Mouse (Mus musculus): Measurements from ENCODE around the gene Dchs2.

Gene Dchs2

GRCm38 (mm10) chr3:83156165-83156564 is 28.4 kb downstream of the Dchs2 start:
- no peak for DNase-seq

DNA sequence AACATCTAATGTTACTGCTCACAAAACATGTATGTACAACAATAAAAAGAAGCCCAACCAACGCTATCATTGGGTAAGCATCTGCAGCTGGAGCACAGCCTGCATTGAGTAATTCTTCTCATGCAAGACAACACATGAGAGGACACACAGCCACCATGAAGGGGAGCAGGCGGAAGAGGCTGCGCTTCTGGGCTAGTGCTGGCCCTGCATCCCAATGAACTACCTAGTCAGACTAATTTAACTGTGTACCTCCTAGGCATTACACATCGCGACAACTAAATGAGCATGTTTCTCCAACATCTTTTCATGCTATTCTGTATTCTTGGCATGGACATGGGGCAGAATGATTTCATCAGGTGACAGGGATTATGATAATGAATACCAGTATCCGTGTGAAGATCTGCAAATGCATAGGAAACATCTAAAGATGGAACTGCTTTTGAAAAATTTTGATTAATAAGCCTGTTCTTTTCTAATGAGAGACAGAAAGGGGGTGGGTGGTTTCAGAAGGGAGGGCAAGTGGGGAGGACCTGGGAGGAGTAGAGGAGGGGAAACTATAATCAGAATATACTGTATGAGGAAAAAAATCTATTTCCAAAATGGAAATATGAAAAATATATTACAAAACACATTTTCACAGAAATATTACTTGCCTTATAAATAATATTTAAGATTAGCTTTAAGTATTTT is 33.9 kb downstream of the Dchs2 start:
- DNase-seq = no peak

DNA sequence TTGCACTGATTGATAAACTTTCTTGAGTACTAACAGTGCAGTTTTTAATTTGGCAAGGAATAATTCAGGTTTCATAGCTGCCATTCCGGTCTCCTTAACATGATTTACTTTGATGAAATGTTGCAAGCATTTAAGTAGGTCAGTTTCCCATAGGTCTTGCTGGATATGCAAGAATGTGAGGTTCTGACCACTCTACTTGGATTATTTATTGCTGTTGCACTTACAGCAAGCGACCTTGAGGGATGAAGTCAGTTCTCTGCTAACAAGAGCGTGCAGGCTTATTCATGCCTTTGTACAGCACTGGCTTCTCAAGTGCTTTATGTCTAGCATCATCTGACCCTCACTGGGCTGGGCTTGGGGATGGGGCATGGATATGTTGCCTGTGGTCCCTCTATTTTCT is 35.9 kb downstream of the Dchs2 start:
- no peak for DNase-seq

GRCm38 (mm10) chr3:83185527-83185926 is 57.8 kb downstream of the Dchs2 start:
- no peak for DNase-seq

DNA sequence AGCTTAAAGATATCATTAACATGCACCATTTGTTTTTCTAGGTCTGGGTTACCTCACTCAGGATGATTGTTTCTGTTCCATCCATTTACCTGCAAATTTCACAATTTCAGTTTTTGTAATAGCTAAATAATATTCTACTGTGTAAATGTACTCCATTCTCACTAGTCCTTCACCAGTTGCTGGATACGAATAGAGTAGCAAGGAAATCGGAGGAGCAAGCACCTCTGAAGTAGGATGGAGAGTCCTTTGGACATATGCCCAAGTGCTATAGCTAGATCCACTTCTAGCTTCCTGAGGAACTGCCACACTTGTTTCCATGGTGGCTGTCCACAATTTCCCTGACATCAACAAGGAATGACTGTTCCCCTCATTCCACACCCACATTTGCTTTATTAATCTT is 63.5 kb downstream of the Dchs2 start:
- DNase-seq = no peak

DNA sequence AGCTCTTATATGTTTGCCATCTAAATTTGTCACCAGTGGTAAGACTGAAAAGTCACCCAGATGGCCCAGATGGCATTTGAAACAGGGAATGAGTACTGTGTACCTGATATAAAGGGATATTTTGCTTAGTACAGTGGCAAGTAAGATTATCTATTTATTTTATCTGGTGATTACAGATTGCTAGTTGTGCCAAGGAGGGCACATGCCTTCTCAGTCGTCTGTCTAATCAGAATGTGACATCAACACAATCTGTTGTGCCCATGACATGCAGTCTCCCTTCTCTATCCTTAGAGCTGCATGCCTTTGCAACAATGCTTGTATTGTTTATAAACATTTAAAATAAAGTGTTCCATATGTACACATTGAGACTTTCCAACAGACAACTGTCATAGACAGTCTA is 64.7 kb downstream of the Dchs2 start:
- DNase-seq = no peak

DNA sequence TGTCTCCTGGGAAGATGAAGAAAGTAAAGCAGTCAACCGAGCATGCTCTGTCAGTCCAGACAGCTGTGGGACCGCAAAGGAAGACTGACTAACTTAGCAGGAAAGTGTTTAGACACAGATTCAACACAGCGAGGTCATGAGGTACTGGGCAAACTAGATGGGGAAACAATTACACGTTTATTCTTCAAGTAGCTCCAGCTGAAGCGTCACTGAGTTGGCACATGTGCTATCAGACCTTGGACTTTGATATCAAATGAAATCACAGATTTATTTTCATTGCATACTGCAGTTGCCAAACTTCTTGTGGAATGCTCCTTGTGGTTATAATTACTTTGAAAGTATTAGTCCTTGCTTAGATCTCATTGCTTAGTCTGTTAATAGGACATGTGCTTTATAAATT is 67.2 kb downstream of the Dchs2 start:
- DNase-seq = no peak

DNA sequence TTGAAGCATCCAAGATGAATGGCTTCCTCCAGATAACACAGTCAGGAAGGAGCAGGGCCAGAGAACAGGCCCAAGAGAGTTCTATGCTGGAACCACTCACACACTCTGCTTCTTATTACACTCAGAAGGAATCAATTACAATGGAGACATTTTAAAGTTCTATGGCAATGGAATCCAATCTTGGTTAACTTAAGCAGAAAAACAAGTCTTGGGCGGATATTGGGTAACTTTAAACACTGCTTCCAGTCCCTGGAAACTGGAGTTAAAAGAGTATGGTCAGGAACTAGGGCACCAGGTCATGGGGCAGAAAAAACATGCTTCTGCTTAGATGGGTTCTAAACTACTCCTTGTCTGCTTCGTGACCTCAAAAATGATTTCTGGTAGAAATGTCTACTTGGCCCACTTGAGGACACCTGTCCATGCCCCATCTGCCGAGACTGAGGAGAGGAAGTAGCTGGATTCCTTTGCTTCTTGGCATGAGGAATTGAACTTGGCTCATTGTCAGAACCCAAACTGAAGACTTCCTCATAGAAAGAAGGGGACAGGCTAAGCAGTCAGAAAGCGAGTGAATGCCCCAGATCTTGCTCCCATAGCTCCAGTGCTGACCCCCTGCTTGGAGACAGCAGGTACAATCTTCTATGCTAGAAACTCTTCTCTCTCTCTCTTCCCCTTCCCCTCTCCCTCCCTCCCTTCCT is 73.7 kb downstream of the Dchs2 start:
- no peak for DNase-seq

GRCm38 (mm10) chr3:83205073-83205668 is 77.4 kb downstream of the Dchs2 start:
- DNase-seq = no peak

DNA sequence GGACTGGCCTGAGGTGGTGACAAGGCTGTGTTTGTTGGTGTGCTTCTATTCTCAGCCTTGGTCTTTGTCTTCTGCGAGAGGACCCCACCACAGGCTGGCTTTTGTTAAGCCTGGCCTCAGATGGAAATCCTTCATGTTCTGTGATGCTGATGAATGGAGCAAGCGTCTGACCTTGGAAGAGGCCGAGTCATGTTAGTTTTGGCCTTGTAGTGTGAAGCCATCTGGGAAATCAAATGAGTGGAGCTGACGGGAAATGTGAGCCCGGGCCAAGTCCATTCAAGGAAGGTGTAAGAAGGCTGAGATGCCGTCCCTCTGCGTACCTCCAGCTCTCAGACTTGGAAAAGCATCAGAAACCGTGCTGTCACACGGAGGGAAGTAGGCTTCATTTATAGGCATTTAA is 81.9 kb downstream of the Dchs2 start:
- DNase-seq = no peak

DNA sequence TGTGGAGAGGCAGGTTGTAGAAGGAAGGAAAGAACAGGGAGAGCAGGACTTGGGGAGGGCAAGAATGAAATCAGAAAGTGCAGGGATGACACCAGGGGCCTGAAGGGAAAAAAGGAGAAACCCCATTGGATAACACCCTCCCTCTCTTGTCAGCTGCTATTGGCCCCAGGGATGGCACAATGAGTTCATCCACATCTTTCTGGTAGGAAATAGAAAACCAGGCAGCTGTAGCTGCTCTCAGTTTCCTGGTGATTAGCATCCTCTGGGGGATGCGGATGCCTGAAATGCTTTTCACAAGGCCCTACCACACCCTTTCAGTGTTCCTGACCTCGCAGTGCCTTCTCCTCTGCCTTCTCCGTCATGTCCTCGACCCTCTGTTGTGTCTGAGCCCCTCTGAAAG is 82.5 kb downstream of the Dchs2 start:
- DNase-seq = no peak

- DNase-seq = no peak
Observed at GRCm38 (mm10) chr3:83211939-83212338, 84.2 kb downstream of the Dchs2 start.

DNA sequence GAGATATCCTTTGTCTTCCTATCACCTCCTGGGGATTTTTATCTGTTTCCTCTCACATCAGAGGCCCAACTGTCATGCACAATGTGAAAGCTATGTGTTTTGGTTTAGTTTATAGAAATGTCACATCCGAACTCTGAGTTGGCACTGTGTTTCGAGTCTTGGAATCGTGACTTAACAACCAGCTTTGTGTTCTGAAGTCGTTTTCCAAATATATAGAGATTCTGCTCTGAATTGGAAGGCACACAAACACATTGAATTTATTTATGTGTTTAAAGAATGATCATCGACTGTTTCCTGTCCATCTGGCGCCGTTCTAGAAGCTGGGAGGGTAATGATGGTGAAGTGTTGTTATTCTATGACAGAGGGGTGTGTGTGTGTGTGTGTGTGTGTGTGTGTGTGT is 84.8 kb downstream of the Dchs2 start:
- DNase-seq = no peak

DNA sequence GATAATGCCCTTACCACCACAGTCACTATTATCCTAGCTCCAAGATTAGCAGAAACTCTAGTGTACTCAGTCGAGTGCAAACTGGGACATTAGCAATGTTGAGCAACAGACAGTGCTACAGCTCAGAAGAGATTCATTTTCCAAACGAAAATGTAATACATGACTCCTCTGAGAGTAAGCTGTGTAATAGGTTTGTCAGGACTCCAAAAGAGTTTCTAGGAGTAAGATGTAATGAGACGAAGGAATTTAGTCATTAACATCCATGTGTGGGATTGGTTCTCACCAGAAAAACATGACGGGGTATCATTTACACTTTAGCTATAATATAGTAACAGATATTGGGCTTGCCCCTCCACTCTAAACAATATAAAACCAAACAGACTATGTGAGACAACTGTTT is 90.3 kb downstream of the Dchs2 start:
- no peak for DNase-seq

DNA sequence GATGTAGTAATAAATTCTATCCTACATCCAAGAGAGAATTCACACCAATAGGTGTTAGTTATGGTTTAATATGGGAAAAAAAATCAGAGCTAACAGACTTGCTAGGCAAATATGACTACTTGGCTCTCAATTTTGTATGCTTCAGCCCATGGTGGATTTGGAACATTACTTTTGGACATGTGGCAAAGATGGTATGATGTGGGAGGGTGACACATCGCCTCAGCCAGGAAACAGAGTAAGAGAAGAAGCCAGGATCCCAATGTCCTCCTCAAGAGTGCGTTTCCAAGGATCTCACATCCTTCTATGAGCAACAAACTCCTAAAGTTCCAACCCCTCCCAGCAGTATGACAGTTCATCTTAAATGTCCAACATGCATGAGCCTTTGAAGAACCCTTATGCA is 92.4 kb downstream of the Dchs2 start:
- no peak for DNase-seq

DNA sequence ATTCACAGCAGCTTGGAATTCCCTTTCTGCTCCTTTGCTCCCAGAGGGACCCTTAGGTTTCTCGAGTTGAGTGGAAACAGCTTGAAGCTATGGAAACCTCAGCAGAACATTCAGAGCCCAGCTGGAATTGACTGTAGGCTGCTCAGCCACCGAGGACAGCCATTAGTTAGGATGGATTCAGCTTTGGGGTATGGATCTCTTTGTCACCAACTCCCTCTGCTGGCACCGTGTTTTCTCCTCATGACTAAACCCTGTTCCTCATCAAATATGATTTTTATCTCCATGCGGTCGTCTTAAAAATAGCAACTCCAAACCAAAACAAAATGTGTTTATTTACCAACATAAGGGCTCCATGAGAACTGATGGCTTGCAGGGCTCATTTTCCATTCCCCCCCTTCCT is 94.4 kb downstream of the Dchs2 start:
- no peak for DNase-seq

DNA sequence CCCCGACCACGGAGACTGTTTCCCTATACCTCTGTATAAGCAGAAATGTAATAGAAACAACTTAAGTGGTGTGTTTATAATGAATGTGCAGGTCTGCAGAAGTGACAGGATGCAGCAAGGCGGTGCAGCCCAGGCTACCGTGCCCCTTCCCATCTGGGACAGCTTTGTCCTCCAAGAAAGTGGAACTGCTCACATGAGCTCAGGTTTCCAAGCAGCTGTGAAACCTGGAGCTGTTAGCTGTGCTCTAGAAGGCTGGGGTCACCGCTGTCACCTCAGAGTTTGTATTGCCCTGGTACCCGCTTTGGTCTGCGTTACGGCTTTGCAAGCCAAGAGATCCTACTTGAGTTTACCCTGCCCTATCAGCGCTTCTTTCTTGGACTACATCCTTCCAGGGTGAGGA is 100.6 kb downstream of the Dchs2 start:
- no peak for DNase-seq

DNA sequence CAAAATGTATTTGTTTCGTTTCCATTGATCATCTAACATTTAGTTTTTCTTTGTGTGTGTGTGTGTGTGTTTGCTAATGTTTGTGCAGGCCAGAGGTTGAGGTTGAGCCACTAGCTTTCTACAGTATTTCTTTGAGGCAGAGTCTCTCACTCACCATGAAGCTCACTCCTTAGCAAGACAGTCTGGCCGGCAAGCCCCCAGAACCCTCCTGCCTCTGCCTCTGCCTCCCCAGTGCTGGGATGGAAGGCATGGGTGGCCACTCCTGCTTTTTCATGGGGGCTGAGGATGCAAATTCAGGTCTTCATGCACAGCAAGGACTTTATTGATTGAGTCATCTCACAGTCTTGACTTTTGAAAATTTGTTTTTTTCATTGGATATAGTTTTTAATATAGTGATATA is 102.6 kb downstream of the Dchs2 start:
- no peak for DNase-seq

DNA sequence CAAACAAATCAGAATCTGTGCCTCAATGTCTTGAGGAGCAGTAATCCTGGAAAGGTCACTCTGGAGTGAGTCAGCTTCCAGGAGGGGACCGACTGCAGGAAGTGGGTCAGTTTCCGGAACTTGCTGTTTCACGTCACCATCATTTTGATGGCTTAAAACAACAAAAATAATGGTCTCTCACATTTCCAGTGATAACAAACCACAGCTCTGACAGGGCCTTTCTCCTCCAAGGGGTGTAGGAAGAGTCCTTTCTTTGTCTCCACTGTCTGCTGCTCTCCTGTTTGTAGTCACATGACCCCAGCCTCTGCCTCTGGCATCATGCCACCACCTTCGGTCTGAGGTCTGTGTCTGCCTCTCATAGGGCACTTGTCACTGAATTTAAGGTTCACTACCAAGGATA is 106.7 kb downstream of the Dchs2 start:
- no peak for DNase-seq

DNA sequence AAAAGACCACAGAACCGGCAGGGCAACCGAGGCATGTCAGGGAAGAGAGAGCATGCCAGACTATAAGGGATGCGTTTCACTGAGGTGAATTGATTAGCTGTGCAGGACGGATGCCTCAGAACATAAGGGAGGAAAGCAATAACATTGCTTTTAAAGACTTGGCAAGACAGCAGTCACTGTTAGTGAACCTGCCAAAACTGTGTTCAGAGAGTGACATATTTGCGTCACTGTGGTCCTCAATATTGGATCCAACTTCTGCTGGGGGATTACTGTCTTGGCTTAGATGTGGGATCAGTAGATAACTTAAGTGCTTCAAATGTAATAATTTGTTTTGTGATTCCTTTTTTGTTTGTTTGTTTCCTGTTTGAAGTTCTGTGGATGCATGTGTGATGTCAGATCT is 107.3 kb downstream of the Dchs2 start:
- no peak for DNase-seq

DNA sequence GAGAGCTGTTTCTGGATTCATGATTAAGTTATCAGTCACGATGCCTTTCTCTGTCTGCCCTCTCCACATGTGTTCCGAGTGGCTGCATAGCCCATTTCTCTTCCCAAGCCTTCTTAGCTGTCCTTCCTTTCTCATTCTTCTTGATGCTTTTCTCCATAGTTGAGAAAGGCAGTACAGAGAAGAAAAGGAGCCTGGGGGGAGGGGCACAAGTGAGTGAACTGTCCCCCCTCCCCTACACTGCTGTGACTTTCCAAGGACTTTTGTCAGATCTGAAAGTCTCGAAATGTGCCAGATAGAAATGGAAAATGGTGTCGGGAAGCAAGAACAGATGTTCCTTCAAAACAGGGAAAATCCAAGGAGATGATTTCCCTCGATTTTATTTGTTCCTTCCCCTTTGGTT is 118.8 kb downstream of the Dchs2 start:
- no peak for DNase-seq

- no peak for DNase-seq
Observed at GRCm38 (mm10) chr3:83250001-83250545, 122.3 kb downstream of the Dchs2 start.

DNA sequence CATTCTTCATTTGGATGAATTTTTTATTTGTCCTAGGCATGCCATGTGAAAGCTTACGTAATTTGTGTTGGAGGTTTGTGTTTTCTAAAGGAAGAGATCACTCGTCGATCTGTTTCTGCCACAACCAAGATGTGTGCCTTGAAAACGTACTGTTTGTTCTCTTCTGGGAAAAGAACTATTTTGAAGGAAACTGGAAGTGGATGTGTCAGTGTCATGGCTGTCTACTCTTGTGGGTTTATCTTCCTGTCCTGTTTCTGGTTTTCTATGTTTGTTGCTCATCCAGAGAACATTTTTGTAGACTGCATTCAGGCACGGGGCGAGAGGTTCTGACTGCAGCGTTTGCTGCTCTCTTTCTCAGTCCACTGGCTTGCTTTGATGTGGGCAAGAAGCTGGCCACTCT is 124.2 kb downstream of the Dchs2 start:
- no peak for DNase-seq

- DNase-seq = no peak
Observed at GRCm38 (mm10) chr3:83259421-83259820, 131.7 kb downstream of the Dchs2 start.

Measured in cerebellum, adult 18-20 months (tissue).